ENCODE assay signal across 14 mouse cellular contexts in genomic region chr5:122585546-122585945, GRCm38 (mm10). TPM values are rescaled to one million over a fixed set of nuclear protein-coding genes. Genes with fewer than 3 reads are reported as not detected.
A peak's percentile ranks its signal among the peaks of the same experiment; 100 is the strongest.
DNase-seq lines count a peak whose midpoint lies in the region; ATAC-seq and TF ChIP-seq lines count a peak whose summit lies in the region.
"Had no signal": no experiment of that assay in that cellular context is flagged by ENCODE, and none has a peak within 500 bp of the region (broad histone marks: within the 10 kb centered on the region; RNA-seq: fewer than 3 reads in every experiment).

No protein-coding gene starts in this region.

- no peak for TF ChIP-seq EP300 in stomach, postnatal 0 days (optimal IDR thresholded peaks at IDR 0.05)

- H3K9ac ChIP-seq in stomach, postnatal 0 days (ENCODE audit: low read length), result no peak overlapping the region
- H3K9ac ChIP-seq: limb, embryonic 12.5 days had no signal

- no peak for TF ChIP-seq CTCF in stomach, postnatal 0 days (IDR thresholded peaks at IDR 0.05; ENCODE audit: low read depth)

- no peak for ATAC-seq in stomach, postnatal 0 days (ENCODE audit: low FRiP score, low TSS enrichment)
- ATAC-seq: forebrain, embryonic 14.5 days; Patski had no signal

- H3K4me3 ChIP-seq in stomach, postnatal 0 days (ENCODE audit: low read depth, low read length), result no peak overlapping the region
- H3K4me3 ChIP-seq: limb, embryonic 12.5 days had no signal

- H3K9me3 ChIP-seq in stomach, postnatal 0 days (ENCODE audit: control insufficient read depth, low read length), result no peaks in the 10 kb centered on the region

- H3K27ac ChIP-seq in stomach, postnatal 0 days (replicated peaks), result no peak overlapping the region

- no peak overlapping the region for H3K4me2 ChIP-seq in stomach, postnatal 0 days (replicated peaks; ENCODE audit: low read depth)
- H3K4me2 ChIP-seq: limb, embryonic 12.5 days had no signal

- 84% methylated on average over 9 of the region's 9 CpGs for WGBS in stomach, postnatal 0 days

- intact Hi-C loops in left cerebral cortex, postnatal 4 days (cut with DNase I), result no loop called here

- DNase-seq in adrenal gland, adult 8-10 months, result peak; percentile 31
- DNase-seq in adrenal gland, postnatal 10 days, result no peak
- peak; percentile 71 for DNase-seq in left cerebral cortex, adult 11 months (ENCODE audit: low spot score)
- DNase-seq in left cerebral cortex, postnatal 4 days, result no peak
- peak; percentile 50 to 56 for DNase-seq in layer of hippocampus, adult 8-10 months (ENCODE audit: low spot score in 2 of 2)
- peak; percentile 68 to 71 for DNase-seq in right cerebral cortex, postnatal 10 days (ENCODE audit: low spot score in 2 of 2)
- DNase-seq in stomach, postnatal 0 days (ENCODE audit: low spot score), result no peak
- DNase-seq in yolk sac, embryonic 10.5 days (ENCODE audit: low spot score), result no peak
- DNase-seq: embryo, embryonic 11 days; kidney, adult 2 months; thymus, postnatal 4 days had no signal

- no peaks in the 10 kb centered on the region for H3K4me1 ChIP-seq in stomach, postnatal 0 days (replicated peaks; ENCODE audit: control insufficient read depth, insufficient read depth)
- H3K4me1 ChIP-seq: limb, embryonic 12.5 days had no signal

- H3K27me3 ChIP-seq in stomach, postnatal 0 days (ENCODE audit: control insufficient read depth, insufficient read depth, low read length), result no peaks in the 10 kb centered on the region
- H3K27me3 ChIP-seq: limb, embryonic 12.5 days; Patski had no signal

- H3K36me3 ChIP-seq in stomach, postnatal 0 days (ENCODE audit: control insufficient read depth, insufficient read depth, low read length), result peaks cover 10% of the 10 kb centered on the region

RNA-seq across cellular contexts. Expression of gene Ift81, which starts 28.8 kb away (rescaled TPM):
- 10 to 100 TPM; 13.9 to 30.8 (median 21.5) TPM for total RNA-seq in adrenal gland, adult 8-10 months (2022)
- 10 to 100 TPM; 19.0 to 20.4 TPM for total RNA-seq in adrenal gland, postnatal 10 days (2021)
- 10 to 100 TPM; 38.3 to 49.6 TPM for total RNA-seq in left cerebral cortex, postnatal 4 days (2021)
- 10 to 100 TPM; 40.2 to 59.2 (median 48.5) TPM for total RNA-seq in layer of hippocampus, adult 8-10 months (2022)
- polyA plus RNA-seq in stomach, postnatal 0 days (2015; fragmentation: Nextera tagmentation; extraction: Ambion mirVana), result 16.3 and 17.4 TPM in 2 replicates

RNA-seq across cellular contexts. Expression of gene P2rx7, which starts 58.2 kb away (rescaled TPM):
- 1 to 10 TPM; 3.3 to 7.1 (median 4.9) TPM for total RNA-seq in adrenal gland, adult 8-10 months (2022)
- 1 to 10 TPM; 3.2 to 5.1 TPM for total RNA-seq in adrenal gland, postnatal 10 days (2021)
- 1 to 10 TPM; 4.1 to 5.0 TPM for total RNA-seq in left cerebral cortex, postnatal 4 days (2021)
- 10 to 100 TPM; 10.3 to 16.4 (median 13.1) TPM for total RNA-seq in layer of hippocampus, adult 8-10 months (2022)
- 2.1 and 2.7 TPM in 2 replicates for polyA plus RNA-seq in stomach, postnatal 0 days (2015; fragmentation: Nextera tagmentation; extraction: Ambion mirVana)

Comparison
In these comparisons a context has a peak if more than half of its experiments do, and no peak if none do; other contexts are left out.
1. DNase-seq: peak in adrenal gland, adult 8-10 months (single experiment), left cerebral cortex, adult 11 months (single experiment), layer of hippocampus, adult 8-10 months (2 of 2) and right cerebral cortex, postnatal 10 days (2 of 2); none in adrenal gland, postnatal 10 days (single experiment), left cerebral cortex, postnatal 4 days (single experiment), stomach, postnatal 0 days (single experiment) and yolk sac, embryonic 10.5 days (single experiment).